Mouse (Mus musculus) liver, postnatal 0 days (tissue): ENCODE data around the gene Nmt2.

Experiments used
- CTCF ChIP-seq: sonication (generic); IDR thresholded peaks from 2 replicates; pipeline ENCODE4 v1.5.1; 2016; ENCODE audit warnings: antibody characterized with exemption, low read depth
- EP300 ChIP-seq: IDR thresholded peaks from 2 replicates; pipeline ENCODE4 v1.6.1; 2016; ENCODE audit warnings: antibody characterized with exemption, low read depth, mild to moderate bottlenecking

DNA sequence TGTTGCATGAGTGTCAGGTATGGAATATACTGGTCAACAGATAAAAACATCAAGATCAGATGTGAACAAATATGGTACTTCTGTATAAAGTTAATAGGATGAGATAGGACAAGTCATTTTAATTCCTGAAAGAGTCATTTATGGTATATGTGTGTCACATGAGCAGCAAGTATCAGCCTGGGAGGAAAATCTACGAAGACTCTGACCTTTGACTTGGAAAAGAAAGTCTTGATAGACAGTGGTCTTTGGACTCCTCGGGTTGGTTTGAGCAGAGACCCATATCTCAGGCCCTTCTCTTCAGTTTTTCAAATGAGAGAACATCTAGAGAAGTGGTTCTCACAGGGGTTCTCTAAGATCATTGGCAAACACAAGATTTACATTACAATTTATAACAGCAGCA, 32.7 kb upstream of the Nmt2 start:
- TF ChIP-seq CTCF (no peak), EP300 (no peak)
